Mouse (Mus musculus): ENCODE results near the gene Tulp3.
"Not testable (repeated sequence)": the region's sequence is repeated elsewhere in the genome, so short reads cannot be mapped to it uniquely, and the experiment has no call there.

Gene Tulp3

DNA sequence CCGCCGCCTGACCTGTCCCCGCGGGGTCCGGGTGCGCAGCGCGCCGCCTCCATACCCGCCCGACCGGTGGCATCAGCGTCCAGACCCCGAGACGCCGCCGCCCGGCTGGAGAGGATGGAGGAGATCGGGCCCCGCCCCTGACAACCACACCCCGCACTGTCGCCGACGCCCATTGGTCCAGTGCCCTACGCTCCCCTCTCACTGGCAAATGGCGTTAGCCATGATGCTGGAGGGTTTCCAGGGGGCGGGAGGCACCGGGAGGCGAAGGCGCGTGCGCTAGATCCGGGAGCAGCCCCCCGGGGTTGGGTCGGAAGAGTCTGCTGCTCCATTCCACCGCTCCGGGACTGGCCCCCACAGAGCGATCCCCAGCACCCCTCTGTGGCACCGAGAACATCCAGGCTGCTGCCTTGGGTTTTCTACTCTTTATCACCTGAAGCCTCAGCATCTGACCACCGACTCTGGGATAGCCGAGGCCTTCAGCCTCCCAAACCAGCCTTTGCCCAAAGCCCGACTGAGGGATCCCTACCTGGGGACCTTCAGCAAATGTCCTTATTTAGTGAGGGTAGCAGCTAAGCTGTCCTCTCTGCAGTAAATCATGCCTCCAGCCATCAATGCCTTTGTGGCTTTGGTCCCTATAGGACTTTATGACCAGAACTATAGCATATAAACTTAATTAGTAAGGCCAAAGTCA is at the start of gene Tulp3:
Gene Tulp3 (minus strand): TSS at position 126 of the 691 bp plus-strand sequence.
- DNase-seq, result peak; percentile 95 to 96

DNA sequence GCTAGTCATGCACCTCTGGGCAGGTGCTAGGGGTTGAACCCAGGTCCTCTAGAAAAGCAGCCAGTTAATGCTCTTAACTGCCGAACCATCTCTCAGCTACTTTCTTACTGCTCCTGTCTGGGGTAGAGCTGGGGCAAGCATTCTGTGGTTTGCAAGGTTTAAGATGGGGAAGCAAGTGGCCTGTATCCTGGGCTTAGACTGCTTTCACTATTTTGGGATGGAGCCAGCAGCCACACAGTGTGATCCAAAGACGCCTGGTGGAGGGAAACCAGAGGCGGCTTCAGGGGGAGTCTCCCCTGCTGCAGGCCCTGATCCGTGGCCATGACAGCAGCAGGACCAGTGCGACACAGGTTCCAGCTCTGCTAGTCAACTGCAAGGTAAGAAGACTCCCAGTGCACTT is 49.1 kb upstream of the Tulp3 start:
- no peak for DNase-seq

DNA sequence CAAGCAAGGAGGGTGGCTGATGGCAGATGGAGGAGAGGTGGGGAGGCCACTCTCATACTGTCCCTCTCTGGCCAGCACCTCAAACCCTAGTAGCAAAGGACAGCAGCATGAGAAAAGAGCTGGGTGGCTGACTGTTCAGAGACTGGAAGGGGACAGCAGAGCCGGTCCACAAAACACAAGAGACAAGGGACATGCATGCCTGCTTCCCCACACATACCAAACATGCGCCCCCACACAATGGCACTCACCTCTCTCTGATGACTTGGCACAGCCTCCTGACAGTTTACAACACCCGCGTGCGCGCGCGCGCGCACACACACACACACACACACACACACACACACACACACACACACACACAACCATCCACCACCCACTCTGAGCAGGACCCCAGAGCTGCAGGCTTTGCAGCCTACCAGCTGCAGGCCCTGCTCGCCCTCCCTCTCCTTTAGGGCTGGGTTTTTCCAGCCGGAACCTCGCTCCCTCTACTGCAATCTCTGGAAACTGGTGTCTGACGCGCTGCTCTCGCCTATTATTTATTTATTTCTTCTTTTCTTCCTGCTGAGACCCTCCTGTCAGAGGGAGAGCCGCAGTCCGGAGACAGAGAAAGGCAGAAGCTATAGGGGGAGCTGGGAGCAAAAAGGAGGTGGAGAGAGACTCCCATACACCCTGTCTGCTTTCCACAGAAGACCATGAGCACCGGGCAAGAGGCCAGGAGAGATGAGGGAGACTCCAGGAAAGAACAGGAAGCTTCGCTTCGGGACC is 44.0 kb upstream of the Tulp3 start:
- no peak for DNase-seq

DNA sequence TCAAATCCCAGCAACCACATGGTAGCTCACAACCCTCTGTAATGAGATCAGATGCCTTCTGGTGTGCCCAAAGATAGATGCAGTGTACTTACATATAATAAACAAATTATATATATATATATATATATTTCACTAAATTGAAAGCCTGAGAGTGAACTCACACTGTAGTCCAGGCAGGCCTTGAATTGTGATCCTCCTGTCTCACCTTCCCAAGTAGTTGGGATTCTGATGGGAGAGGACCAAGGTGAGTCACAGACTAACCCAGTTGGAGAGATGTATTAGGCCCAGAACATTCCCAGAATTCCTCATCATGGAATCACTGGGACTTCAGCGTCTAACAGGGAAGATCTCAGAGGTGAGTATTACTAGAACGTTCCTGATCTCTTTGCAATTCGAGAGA is 43.3 kb upstream of the Tulp3 start, which contains the start of gene Nrip2:
Gene Nrip2 (plus strand): TSS at position 301 of the 400 bp plus-strand sequence.
- DNase-seq, result no peak

DNA sequence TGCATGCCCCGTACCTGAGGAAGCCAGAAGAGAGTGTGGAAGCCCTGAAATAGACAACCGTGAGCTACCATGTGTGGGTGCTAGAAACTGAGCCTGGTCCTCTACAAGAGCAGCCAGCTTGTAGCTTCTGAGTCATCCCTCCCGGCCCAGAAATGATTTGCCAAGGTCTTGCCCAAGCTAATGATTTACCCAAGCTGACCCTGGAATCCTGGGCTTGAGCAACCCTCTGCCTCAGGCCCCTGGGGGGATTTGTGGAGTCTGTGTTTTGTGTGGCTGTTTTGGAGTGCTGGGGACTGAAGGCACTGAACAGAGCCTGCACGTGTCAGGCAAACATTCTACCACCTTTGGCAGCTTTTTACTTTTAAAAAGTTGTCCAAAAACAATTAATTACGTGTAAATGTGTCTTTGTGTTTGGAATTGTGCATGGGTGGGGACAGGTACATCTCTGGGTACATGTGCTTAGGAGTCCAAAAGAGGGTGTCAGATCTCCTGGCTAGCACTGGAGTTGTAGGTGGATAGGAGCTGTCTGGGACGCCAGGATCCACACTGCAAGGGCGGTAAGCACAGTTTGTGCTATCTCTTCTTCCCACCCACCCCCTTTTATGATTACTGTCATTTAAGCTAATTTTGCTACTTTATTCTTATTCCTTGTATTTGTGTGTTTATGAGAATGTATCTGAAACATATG is 42.1 kb upstream of the Tulp3 start:
- DNase-seq, result no peak

DNA sequence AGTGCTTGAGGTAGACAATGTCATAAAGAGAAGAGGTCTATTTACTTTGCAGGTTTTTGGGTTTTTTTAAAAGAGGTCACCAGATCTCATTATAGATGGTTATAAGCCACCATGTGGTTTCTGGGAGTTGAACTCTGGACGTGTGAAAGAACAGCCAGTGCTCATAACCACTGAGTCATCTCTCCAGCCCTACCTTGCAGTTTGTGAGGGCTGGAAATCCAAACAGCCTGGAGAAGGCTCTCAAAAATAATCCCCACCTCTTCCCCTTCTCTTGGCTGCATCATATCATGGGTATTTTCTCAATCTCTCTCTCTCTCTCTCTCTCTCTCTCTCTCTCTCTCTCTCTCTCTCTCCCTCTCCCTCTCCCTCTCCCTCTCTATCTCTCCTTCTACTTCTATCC is 35.0 kb upstream of the Tulp3 start:
- no peak for DNase-seq

DNA sequence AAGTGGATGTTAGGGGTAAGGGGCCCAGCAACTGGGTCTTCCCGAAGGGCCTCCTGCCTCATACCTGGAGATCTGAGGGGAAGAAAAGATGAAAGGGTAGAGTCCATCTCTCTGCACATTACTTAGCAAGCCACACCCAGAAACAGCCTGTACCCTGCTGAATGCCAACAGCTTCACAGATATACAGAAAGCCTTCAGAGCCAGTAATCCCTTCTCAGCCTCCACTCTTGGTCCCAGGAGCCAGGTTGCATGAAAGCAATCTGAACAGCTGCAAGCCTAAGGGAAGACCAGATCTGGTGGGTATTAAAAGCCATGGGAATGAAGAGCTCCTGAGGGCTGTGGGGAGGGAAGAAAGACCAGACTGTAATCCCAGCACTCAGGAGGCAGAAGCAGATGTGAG is 33.5 kb upstream of the Tulp3 start:
- no peak for DNase-seq

DNA sequence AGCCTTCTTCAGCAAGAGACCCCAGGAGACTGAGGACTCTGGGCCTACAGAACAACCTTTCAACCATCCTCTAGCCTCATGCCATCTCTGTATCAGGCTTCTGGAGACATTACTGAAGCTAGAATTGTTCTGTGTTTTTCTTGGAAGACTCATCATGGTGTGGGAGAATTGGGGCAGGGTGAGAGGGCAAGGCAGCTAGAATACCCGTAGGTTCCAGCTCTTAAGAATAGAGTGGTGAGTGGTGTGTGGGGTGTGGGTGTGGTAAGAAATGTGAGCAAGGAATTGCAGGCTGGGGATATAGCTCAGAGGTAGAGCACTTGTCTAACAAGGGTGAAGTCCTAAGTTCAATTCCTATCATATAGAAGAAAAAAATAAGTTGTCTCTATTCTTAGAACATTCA is 29.4 kb upstream of the Tulp3 start:
- DNase-seq, result no peak

DNA sequence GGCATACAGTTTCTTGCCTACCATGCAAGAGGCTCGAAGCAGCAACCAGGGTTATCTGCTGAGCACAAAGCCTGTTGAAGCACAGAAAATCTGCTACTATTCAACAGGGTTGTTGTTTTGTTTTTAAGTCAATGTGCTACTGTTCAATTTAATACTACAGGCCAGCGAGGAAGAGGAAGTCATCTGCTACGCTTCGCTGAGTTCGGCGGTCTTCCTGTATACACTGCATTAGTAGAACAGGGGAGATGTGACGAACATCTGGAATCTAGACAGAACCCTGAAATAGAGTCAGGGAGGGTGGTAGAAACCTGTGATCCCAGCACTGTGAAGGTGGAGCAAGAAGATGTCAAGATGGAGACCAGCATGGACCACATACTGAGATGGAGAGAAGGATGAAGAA is 28.1 kb upstream of the Tulp3 start:
- DNase-seq, result no peak

DNA sequence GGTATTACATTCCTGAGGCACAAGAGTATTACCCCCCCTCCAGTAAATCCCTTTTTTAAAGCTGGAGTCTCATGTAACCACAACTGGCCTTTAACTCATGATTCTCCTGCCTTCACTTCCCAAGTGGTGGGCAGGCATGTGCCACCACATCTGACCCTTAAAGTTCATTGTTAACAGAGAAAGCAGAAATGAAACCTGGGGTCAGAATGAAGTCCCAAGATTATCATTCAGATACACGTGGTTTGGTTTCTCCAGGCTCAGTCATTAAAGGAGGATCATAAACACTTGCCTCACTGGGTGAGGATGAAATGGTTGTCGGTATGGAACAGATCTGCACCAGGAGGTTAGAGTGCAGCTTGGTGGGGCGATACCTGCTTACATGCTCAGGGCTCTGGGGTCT is 25.6 kb upstream of the Tulp3 start:
- no peak for DNase-seq

DNA sequence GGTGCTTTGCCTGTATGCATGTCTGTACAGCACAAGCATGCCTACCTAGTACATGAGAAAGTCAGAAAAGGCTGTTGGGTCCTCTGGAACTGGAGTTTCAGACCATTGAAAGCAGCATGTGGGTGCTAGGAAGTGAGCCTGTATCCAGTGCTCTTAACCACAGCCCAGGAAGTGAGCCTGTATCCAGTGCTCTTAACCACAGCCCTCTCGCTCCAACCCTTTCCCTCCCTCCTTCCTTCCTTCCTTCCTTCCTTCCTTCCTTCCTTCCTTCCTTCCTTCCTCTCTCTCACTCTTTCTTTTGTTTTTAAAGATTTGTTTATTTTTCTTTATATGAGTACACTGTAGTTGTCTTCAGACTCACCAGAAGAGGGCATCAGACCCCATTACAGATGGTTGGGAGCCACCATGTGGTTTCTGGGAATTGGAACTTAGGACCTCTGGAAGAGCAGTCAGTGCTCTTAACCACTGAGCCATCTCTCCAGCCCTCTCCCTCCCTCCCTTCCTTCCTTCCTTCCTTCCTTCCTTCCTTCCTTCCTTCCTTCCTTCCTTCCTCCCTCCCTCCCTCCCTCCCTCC is 25.0 kb upstream of the Tulp3 start:
- not testable (repeated sequence) for DNase-seq

DNA sequence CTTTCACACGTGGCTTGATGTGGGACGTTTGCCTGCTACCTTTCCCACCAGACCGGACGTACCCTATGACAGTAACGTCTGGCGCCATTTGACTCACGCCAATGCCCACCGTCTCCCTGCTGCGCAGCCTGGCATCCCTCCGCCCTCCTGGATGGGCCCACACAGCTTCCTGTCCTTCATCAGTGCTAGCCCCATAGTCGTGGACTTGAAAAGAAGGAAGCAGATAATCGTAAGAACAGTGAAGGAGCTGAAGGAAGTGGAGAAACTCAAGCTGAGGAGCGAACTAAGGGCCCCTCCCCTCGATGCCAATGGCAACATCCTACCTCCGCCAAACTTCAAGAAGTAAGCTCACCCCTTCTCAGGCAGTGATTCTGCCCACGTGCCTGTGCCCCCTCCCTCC is 24.0 kb upstream of the Tulp3 start:
- DNase-seq, result no peak

DNA sequence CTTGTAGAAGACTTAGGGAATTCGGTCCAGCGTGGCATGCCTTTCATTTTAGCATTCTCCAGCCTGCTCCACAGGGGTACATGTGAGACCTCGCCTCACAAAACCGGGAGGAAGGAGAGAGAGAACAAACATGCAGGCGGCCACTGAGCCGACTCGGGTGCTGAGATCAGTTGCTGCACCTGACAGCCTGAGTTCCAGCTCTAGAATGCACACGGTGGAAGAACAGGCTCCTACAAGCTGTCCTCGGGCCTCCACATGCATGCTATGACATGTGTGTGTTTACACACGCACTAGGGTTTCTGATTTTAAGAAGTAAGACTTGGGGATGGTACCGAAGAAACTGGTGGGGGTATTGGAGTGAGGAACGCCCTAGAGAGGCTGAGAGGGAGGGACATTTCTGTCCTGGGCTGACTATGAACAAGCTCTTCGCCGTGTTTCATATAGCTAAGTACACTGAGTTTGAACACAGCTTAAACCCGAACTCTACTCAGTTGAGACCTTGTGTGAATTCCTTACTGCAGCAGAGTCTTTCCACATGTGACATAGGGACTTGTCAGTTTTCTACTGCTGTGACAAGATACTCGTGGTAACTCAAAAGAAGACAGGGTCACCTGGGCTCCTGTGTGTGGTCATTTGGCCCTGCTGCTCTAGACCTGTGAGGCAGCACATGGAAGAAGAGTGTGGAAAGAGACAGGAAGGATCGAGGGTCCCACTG is 20.9 kb upstream of the Tulp3 start:
- DNase-seq, result no peak

DNA sequence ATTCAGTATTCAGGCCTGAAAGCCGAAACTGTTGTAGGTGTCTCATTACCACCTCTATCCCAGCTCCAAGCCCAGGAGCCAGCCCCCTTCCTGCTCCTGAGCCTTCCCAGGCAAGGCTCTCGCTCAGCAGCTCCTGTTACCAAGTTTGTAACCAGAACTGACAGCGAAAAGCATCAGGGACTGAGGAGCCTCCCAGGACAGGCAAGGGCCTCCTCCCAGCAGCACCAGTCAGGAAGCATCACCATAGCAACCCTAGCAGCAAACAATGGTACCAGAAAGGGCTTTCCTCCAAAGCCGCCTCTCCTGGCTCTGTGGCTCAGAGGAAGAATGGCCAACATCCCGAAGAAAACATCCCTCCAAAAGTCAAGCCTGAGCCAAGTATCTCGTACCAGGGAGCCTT is 19.5 kb upstream of the Tulp3 start, which contains the start of the genes Tex52 and Gm44596:
Gene Tex52 (plus strand): TSS at position 265 of the 400 bp plus-strand sequence.
Gene Gm44596 (plus strand): TSS at position 312 of the 400 bp plus-strand sequence.
- peak; percentile 12 to 24 for DNase-seq

DNA sequence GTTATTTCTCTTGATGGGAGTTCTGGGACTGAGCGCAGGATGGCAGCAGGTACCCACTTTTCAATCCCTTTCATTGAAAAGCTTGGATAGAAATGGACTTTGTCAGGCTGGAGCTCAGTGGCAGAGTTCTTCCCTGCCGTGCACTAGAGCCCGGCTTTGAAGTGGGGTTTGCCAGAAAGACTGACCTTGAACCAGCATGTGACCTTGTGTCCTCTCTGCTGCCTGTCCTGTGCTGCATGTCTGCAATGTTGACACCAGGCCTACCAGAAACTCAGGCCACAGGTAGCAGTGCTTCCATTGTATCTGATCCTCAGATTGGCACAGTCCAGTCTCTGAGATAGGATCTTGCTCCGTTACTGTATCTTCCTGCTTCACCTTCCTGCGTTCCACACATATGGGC is 14.4 kb upstream of the Tulp3 start:
- no peak for DNase-seq

DNA sequence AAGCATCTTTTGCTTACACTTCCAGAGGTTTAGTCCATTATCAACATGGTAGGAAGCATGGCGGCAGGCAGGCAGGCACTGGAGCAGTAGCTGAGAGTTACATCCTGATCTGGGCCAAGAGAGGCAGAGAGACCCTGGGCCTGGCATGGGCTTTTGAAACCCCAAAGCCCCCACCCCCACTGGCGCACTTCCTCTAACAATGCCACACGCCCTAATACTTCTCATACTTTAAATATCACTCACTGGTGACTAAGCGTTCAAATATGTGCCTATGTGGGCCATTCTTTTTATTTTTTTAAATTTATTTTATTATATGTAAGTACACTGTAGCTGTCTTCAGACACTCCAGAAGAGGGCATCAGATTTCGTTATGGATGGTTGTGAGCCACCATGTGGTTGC is 10.8 kb upstream of the Tulp3 start:
- no peak for DNase-seq

DNA sequence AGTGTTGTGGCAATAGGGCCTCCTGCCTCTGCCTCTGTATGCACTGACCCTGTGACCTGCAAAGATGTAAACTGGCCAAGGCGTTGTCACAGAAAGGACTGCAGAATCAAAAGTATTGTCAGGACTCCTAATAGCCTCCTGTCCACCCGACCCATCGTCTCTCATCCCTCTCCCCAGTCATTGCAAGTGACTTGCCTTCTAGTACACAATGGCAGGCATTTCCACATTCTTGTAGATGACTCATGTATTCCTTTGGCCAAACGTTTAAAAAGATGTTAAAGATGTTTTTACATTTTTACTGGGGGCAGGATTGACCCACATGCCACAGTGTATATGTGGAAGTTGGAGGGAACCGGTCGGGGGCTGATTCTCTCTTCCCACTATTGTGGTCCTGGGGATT is 9.1 kb upstream of the Tulp3 start:
- DNase-seq, result no peak

DNA sequence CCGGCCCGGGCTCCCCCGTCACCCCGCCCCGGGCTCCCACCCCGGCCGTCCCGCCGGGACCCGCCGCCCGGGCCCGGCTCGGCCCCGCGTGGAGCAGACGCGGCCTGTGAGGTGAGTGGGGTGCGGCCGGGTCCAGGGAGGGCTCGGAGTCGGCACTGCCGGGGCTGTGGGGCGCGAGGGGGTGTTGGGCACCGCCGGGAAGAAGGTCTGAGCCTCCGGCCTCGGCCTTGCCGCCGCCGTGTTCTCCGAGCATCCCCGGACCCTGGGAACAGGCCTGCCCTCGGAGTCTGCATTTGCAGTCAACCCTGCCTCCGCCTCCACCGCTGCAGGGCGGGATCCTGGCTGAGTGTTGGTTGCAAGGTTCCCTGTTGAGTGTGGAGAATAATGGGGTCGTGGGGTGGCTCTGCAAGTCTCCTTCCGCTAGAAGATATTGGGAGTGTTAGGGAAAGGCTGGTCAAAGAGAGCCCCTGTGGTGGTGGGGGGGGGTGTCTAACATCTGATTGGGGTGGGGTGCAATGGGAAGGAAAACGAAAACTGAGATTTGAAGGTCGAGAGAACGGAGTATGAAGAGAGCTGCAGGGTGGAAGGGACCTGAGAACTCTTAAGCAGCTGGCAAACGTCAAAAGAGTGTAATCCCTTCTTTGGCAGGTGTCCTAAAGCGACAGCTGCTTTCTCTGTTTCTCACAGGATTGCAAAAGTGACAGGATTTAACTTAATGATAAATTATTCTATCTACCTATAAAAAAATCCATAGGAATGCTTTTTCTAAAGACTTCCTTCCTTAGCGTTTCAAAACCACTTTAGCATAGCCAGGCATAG is 7.6 kb upstream of the Tulp3 start:
- no peak for DNase-seq

DNA sequence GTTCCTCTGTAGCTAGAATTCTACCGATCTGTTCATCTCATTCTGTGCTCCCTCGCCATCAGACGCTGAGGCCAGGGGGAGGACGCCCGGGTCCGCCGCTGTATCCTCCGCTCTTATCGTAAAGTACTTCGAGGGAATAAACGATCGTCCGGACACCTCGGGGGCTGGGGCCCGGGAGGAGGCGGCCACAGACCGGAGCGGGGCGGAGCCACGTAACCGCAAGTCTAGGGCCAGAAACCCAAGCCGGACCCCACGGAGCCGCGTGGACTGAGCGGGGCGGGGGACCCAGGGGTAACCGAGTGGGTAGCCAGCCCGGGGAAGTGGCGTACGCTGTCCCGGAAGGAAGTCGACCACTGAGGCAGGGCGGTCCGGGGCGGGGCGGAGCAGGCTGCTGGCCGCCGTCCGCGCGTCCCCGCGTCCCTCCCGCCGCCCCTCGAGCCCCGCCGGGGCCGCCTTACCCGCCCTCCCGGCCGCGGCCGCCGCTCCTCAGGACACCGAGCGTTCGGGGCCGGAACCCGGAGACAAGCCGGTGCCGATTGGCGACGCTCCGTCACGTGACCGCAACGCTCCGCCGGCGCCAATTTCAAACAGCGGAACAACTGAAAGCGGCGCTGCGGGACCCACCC is 6.8 kb upstream of the Tulp3 start, which contains the start of the genes Rhno1 and Foxm1:
Gene Rhno1 (minus strand): TSS at position 531 of the 626 bp plus-strand sequence.
Gene Foxm1 (plus strand): TSS at position 587 of the 626 bp plus-strand sequence.
- DNase-seq, result peak; percentile 86 to 89

DNA sequence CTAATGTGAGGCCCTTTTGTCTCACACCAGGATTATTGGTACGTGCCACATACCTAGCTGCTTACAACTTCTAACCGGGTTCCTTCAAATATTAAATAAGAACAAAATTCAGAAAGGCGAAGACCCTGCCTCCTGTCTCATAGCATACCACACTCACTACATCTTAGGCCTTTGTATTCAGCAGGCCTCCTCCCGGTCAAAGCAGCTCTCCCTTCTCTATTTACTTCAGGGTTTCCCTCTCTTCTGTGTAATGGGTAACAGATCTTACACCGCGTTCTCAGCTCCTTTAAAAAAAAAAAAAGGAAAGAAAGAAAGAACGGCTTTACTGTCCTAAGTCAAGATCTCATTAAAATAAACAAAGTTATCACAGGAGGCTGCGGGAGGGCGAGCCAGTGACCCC is 6.2 kb upstream of the Tulp3 start:
- DNase-seq, result no peak

DNA sequence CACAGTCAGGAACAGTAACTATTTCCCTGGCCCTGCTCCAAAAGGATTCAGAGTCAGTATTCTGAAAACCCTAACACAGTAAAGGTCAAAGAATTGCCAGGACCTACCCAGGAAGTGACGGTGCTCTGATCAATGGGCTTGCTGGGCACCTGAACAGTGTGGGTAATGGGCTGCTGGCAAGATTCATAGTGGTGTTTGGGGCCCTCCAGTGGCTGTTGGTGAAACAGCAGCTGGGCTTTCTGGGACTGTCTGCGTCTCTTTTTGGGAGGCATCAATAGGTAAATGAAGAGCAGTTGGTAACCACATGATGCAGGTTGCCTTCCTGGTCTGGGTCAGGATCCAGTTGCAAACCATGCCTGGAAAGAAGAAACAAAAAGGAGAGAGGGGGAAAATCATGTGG is 3.3 kb upstream of the Tulp3 start:
- DNase-seq, result peak; percentile 44 to 66
